Mouse (Mus musculus) megakaryocyte, embryonic 14.5 days (primary cell): ENCODE measurements around the gene Eid2.

ENCODE experiments used
- FLI1 ChIP-seq: IDR thresholded peaks from 2 replicates; pipeline ENCODE4 v1.6.1; 2012; ENCODE audit warnings: low read length, inconsistent platforms, mixed read lengths
- GATA1 ChIP-seq: IDR thresholded peaks from 3 replicates; pipeline ENCODE4 v1.6.1; 2012; ENCODE audit warnings: mixed read lengths, low read length, inconsistent platforms, borderline replicate concordance

DNA sequence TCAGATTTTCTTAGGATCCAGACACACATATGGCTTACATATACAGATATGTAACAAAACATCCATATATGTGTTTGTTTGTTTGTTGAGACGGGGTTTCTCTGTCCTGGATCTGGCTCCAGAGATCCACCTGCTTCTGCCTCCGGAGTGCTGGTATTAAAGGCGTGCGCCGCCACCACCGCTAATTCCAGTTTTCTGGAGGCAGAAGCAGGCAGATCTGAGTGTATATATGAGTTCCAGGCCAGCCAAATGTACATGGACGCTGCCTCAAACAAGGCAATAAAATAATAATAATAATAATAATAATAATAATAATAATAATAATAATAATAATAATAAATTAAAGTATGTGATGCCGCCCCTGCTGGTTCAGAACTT is 9.5 kb downstream of the Eid2 start:
- no peak for TF ChIP-seq FLI1
- no peak for TF ChIP-seq GATA1
